Mouse (Mus musculus) midbrain, embryonic 13.5 days (tissue): ENCODE results near the gene Ush2a. TPM values are rescaled to one million over a fixed set of nuclear protein-coding genes. Genes with fewer than 3 reads are reported as not detected.

Experiments used
- ATAC-seq: fragments of 200-750 bp; cut with Nextera tagmentation; 2 replicates; pipeline ENCODE4 v1.8.0; 2017; ENCODE audit warnings: mild to moderate bottlenecking, moderate TSS enrichment, moderate library complexity
- H3K27ac ChIP-seq: fragments of 300-500 bp; sonication (generic); 2 replicates; pipeline ENCODE4 v1.5.1; 2015; ENCODE audit warnings: inconsistent platforms, mild to moderate bottlenecking, moderate library complexity
- H3K27me3 ChIP-seq: fragments of 300-500 bp; sonication (generic); 2 replicates; pipeline ENCODE4 v1.6.1; 2015; ENCODE audit warnings: mild to moderate bottlenecking, inconsistent platforms
- H3K36me3 ChIP-seq: fragments of 300-500 bp; sonication (generic); 2 replicates; pipeline ENCODE4 v1.6.1; 2015; ENCODE audit warnings: mild to moderate bottlenecking, inconsistent platforms
- H3K4me1 ChIP-seq: fragments of 300-500 bp; sonication (generic); replicated peaks from 2 replicates; pipeline ENCODE4 v1.6.1; 2015; ENCODE audit warnings: inconsistent platforms
- H3K4me2 ChIP-seq: fragments of 300-500 bp; sonication (generic); replicated peaks from 2 replicates; pipeline ENCODE4 v1.6.1; 2015; ENCODE audit warnings: moderate library complexity, mild to moderate bottlenecking, inconsistent platforms
- H3K4me3 ChIP-seq: fragments of 300-500 bp; sonication (generic); replicated peaks from 2 replicates; pipeline ENCODE4 v1.5.1; 2015; ENCODE audit warnings: mild to moderate bottlenecking, inconsistent platforms
- H3K9ac ChIP-seq: fragments of 300-500 bp; sonication (generic); replicated peaks from 2 replicates; pipeline ENCODE4 v1.6.1; 2015; ENCODE audit warnings: mild to moderate bottlenecking, inconsistent platforms
- H3K9me3 ChIP-seq: fragments of 300-500 bp; sonication (generic); 2 replicates; pipeline ENCODE4 v1.6.1; 2016; ENCODE audit warnings: mild to moderate bottlenecking, inconsistent platforms
- WGBS: fragments of 180-500 bp; shearing (Covaris S2); methylation state at CpG from one replicate; pipeline ENCODE4 v1.1.7; 2015; 5-methylcytosine and 5-hydroxymethylcytosine counted together
- polyA plus RNA-seq: library from polyadenylated mRNA; unstranded; fragments of >200 nt; fragmentation: Nextera tagmentation; extraction: Ambion mirVana; gene quantifications from 2 replicates; pipeline ENCODE4 v1.2.1, GENCODE M21; 2015

Gene Ush2a
- polyA plus RNA-seq, 1 experiment from 2014 or later: 0.13 TPM

GRCm38 (mm10) chr1:188407176-188407575 is 145.4 kb downstream of the Ush2a start:
- H3K4me1 ChIP-seq: no peaks in the 10 kb centered on the region
- no peak for ATAC-seq

GRCm38 (mm10) chr1:188407613-188408386 is 146.0 kb downstream of the Ush2a start:
- H3K36me3 ChIP-seq: no peaks in the 10 kb centered on the region
- H3K4me1 ChIP-seq: no peaks in the 10 kb centered on the region
- no peak for ATAC-seq
- no peaks in the 10 kb centered on the region for H3K9me3 ChIP-seq
- H3K27ac ChIP-seq: no peak overlapping the region
- 94% methylated on average over 8 of the region's 8 CpGs for WGBS
- H3K4me2 ChIP-seq: no peak overlapping the region
- no peak overlapping the region for H3K9ac ChIP-seq
- no peaks in the 10 kb centered on the region for H3K27me3 ChIP-seq
- no peak overlapping the region for H3K4me3 ChIP-seq

More at GRCm38 (mm10) chr1:188407176-188407575, 145.4 kb downstream of the Ush2a start:
- Histone ChIP-seq H3K4me2 (no peak overlapping the region), H3K27ac (no peak overlapping the region), H3K27me3 (no peaks in the 10 kb centered on the region), H3K4me3 (no peak overlapping the region), H3K9me3 (no peaks in the 10 kb centered on the region), H3K9ac (no peak overlapping the region), H3K36me3 (no peaks in the 10 kb centered on the region)
- 92% methylated on average over 4 of the region's 4 CpGs for WGBS

- Histone ChIP-seq H3K4me1 (no peaks in the 10 kb centered on the region), H3K9ac (no peak overlapping the region), H3K36me3 (no peaks in the 10 kb centered on the region), H3K4me2 (no peak overlapping the region), H3K27ac (no peak overlapping the region), H3K9me3 (no peaks in the 10 kb centered on the region), H3K4me3 (no peak overlapping the region), H3K27me3 (no peaks in the 10 kb centered on the region)
- no peak for ATAC-seq
- WGBS: 91% methylated on average over 3 of the region's 3 CpGs
Observed at GRCm38 (mm10) chr1:188410547-188410946, 148.7 kb downstream of the Ush2a start.

GRCm38 (mm10) chr1:188420543-188420942 is 158.7 kb downstream of the Ush2a start:
- ATAC-seq: no peak
- Histone ChIP-seq H3K4me1 (no peaks in the 10 kb centered on the region), H3K27ac (no peak overlapping the region), H3K4me3 (no peak overlapping the region), H3K36me3 (no peaks in the 10 kb centered on the region), H3K9ac (no peak overlapping the region), H3K9me3 (no peaks in the 10 kb centered on the region), H3K27me3 (no peaks in the 10 kb centered on the region), H3K4me2 (no peak overlapping the region)
- WGBS: 84% methylated on average over 2 of the region's 2 CpGs

- H3K4me2 ChIP-seq: no peak overlapping the region
- no peaks in the 10 kb centered on the region for H3K9me3 ChIP-seq
- 82% methylated on average over 6 of the region's 6 CpGs for WGBS
- H3K36me3 ChIP-seq: no peaks in the 10 kb centered on the region
- no peak overlapping the region for H3K9ac ChIP-seq
- no peaks in the 10 kb centered on the region for H3K4me1 ChIP-seq
- ATAC-seq: no peak
- H3K4me3 ChIP-seq: no peak overlapping the region
- H3K27ac ChIP-seq: no peak overlapping the region
- no peaks in the 10 kb centered on the region for H3K27me3 ChIP-seq
Observed at GRCm38 (mm10) chr1:188428172-188428571, 166.3 kb downstream of the Ush2a start.

GRCm38 (mm10) chr1:188430689-188431088 is 168.9 kb downstream of the Ush2a start:
- H3K27ac ChIP-seq: no peak overlapping the region
- no peak overlapping the region for H3K9ac ChIP-seq
- H3K4me1 ChIP-seq: no peaks in the 10 kb centered on the region
- H3K4me3 ChIP-seq: no peak overlapping the region
- ATAC-seq: no peak
- no peaks in the 10 kb centered on the region for H3K9me3 ChIP-seq
- H3K36me3 ChIP-seq: no peaks in the 10 kb centered on the region
- H3K27me3 ChIP-seq: no peaks in the 10 kb centered on the region
- WGBS: 72% methylated on average over 3 of the region's 3 CpGs
- H3K4me2 ChIP-seq: no peak overlapping the region

- Histone ChIP-seq H3K9me3 (no peaks in the 10 kb centered on the region), H3K36me3 (no peaks in the 10 kb centered on the region), H3K4me2 (no peak overlapping the region), H3K4me3 (no peak overlapping the region), H3K9ac (no peak overlapping the region), H3K4me1 (no peaks in the 10 kb centered on the region), H3K27ac (no peak overlapping the region), H3K27me3 (no peaks in the 10 kb centered on the region)
- WGBS: 76% methylated on average over 5 of the region's 5 CpGs
- no peak for ATAC-seq
Observed at GRCm38 (mm10) chr1:188447964-188448363, 186.1 kb downstream of the Ush2a start.

- ATAC-seq: no peak
- Histone ChIP-seq H3K4me1 (peaks cover 18% of the 10 kb centered on the region), H3K4me2 (no peak overlapping the region), H3K27ac (no peak overlapping the region), H3K4me3 (no peak overlapping the region), H3K9ac (no peak overlapping the region), H3K36me3 (no peaks in the 10 kb centered on the region), H3K27me3 (0 out of 2 replicates have a peak, but pooled peaks cover 3% of the 10 kb centered on the region), H3K9me3 (no peaks in the 10 kb centered on the region)
- 38% methylated on average over 13 of the region's 13 CpGs for WGBS
Observed at GRCm38 (mm10) chr1:188456466-188457175, 194.8 kb downstream of the Ush2a start.

- peaks cover 18% of the 10 kb centered on the region for H3K4me1 ChIP-seq
- 0 out of 2 replicates have a peak, but pooled peaks cover 3% of the 10 kb centered on the region for H3K27me3 ChIP-seq
- no peak overlapping the region for H3K9ac ChIP-seq
- no peaks in the 10 kb centered on the region for H3K36me3 ChIP-seq
- H3K4me3 ChIP-seq: no peak overlapping the region
- no peaks in the 10 kb centered on the region for H3K9me3 ChIP-seq
- peak overlapping the region; percentile 19; the same call in 1 of the 2 replicates for H3K27ac ChIP-seq
- ATAC-seq: peak; percentile 76
- no peak overlapping the region for H3K4me2 ChIP-seq
- 44% methylated on average over 13 of the region's 13 CpGs for WGBS
Observed at GRCm38 (mm10) chr1:188457221-188458008, 195.6 kb downstream of the Ush2a start.

- Histone ChIP-seq H3K9me3 (no peaks in the 10 kb centered on the region), H3K36me3 (no peaks in the 10 kb centered on the region), H3K9ac (no peak overlapping the region), H3K4me2 (no peak overlapping the region), H3K4me1 (peaks cover 18% of the 10 kb centered on the region), H3K4me3 (no peak overlapping the region), H3K27me3 (0 out of 2 replicates have a peak, but pooled peaks cover 3% of the 10 kb centered on the region), H3K27ac (no peak overlapping the region)
- WGBS: 71% methylated on average over 2 of the region's 2 CpGs
- ATAC-seq: no peak
Observed at GRCm38 (mm10) chr1:188461203-188461602, 199.4 kb downstream of the Ush2a start.

- ATAC-seq: no peak
- Histone ChIP-seq H3K4me2 (no peak overlapping the region), H3K27me3 (0 out of 2 replicates have a peak, but pooled peaks cover 3% of the 10 kb centered on the region), H3K4me1 (no peaks in the 10 kb centered on the region), H3K4me3 (no peak overlapping the region), H3K9ac (no peak overlapping the region), H3K36me3 (no peaks in the 10 kb centered on the region), H3K9me3 (no peaks in the 10 kb centered on the region), H3K27ac (no peak overlapping the region)
Observed at GRCm38 (mm10) chr1:188464653-188465052, 202.8 kb downstream of the Ush2a start.

GRCm38 (mm10) chr1:188468371-188468783 is 206.6 kb downstream of the Ush2a start:
- ATAC-seq: peak; percentile 56; the same call in 1 of the 2 replicates
- WGBS: 75% methylated on average over 10 of the region's 10 CpGs

More at GRCm38 (mm10) chr1:188468371-188468783, 206.6 kb downstream of the Ush2a start:
- no peaks in the 10 kb centered on the region for H3K27me3 ChIP-seq
- no peaks in the 10 kb centered on the region for H3K36me3 ChIP-seq
- no peak overlapping the region for H3K4me2 ChIP-seq
- no peaks in the 10 kb centered on the region for H3K4me1 ChIP-seq
- H3K4me3 ChIP-seq: no peak overlapping the region
- H3K9me3 ChIP-seq: no peaks in the 10 kb centered on the region
- H3K27ac ChIP-seq: no peak overlapping the region
- H3K9ac ChIP-seq: no peak overlapping the region
